Mouse (Mus musculus) brown adipose tissue, adult 24 weeks (tissue): Measurements from ENCODE around the gene Ttc16. TPM values are rescaled to one million over a fixed set of nuclear protein-coding genes. Genes with fewer than 3 reads are reported as not detected.

ENCODE experiments used
- H3K27ac ChIP-seq: fragments of 200-500 bp; replicated peaks from 2 replicates; pipeline ENCODE4 v1.5.1; 2012; ENCODE audit warnings: low read depth, mild to moderate bottlenecking, low read length
- H3K4me1 ChIP-seq: fragments of 200-500 bp; 2 replicates; pipeline ENCODE4 v1.6.1; 2012; ENCODE audit warnings: low read length, mixed read lengths; ENCODE audit not compliant: control insufficient read depth, insufficient read depth, insufficient read length
- H3K4me3 ChIP-seq: fragments of 200-500 bp; 2 replicates; pipeline ENCODE4 v1.5.1; 2012; ENCODE audit warnings: low read depth, mild to moderate bottlenecking, low read length, moderate library complexity; ENCODE audit not compliant: insufficient read depth
- polyA plus RNA-seq: library from polyadenylated mRNA; stranded (reverse); fragments of >200 nt; gene quantifications from 2 replicates; pipeline ENCODE4 v1.2.4, GENCODE M21; 2012; ENCODE audit not compliant: missing spikeins, insufficient read depth, insufficient read length

Ttc16 gene
- polyA plus RNA-seq, 1 experiment = not detected

GRCm38 (mm10) chr2:32795748-32796418, 20.4 kb upstream of the Ttc16 start:
- no peak overlapping the region for H3K4me3 ChIP-seq
- H3K4me1 ChIP-seq = no peaks in the 10 kb centered on the region
- H3K27ac ChIP-seq = no peak overlapping the region

- Histone ChIP-seq H3K27ac (no peak overlapping the region), H3K4me3 (no peak overlapping the region), H3K4me1 (no peaks in the 10 kb centered on the region)
Observed at GRCm38 (mm10) chr2:32791297-32791696, 15.9 kb upstream of the Ttc16 start.

GRCm38 (mm10) chr2:32788581-32788980, 13.1 kb upstream of the Ttc16 start:
- H3K27ac ChIP-seq = no peak overlapping the region
- H3K4me3 ChIP-seq = no peak overlapping the region
- no peaks in the 10 kb centered on the region for H3K4me1 ChIP-seq

GRCm38 (mm10) chr2:32787176-32787575, 11.7 kb upstream of the Ttc16 start:
- Histone ChIP-seq H3K27ac (no peak overlapping the region), H3K4me1 (no peaks in the 10 kb centered on the region), H3K4me3 (no peak overlapping the region)

- H3K4me3 ChIP-seq = peak within 1 kb of the TSS; percentile 24; the same call in 1 of the 2 replicates
- H3K4me1 ChIP-seq = no peaks in the 10 kb centered on the region
- no peak within 1 kb of the TSS for H3K27ac ChIP-seq
Observed at GRCm38 (mm10) chr2:32784048-32784681, 8.7 kb upstream of the Ttc16 start, which contains the start of gene Cfap157. Cfap157 (minus strand) TSS chr2:32784428.

GRCm38 (mm10) chr2:32781710-32782109, 6.3 kb upstream of the Ttc16 start:
- Histone ChIP-seq H3K4me1 (no peaks in the 10 kb centered on the region), H3K27ac (no peak overlapping the region), H3K4me3 (no peak overlapping the region)

GRCm38 (mm10) chr2:32779714-32780113, 4.3 kb upstream of the Ttc16 start:
- Histone ChIP-seq H3K27ac (no peak overlapping the region), H3K4me3 (no peak overlapping the region), H3K4me1 (no peaks in the 10 kb centered on the region)

GRCm38 (mm10) chr2:32779131-32779530, 3.7 kb upstream of the Ttc16 start:
- Histone ChIP-seq H3K4me1 (no peaks in the 10 kb centered on the region), H3K27ac (no peak overlapping the region), H3K4me3 (no peak overlapping the region)

- H3K27ac ChIP-seq = no peak overlapping the region
- H3K4me3 ChIP-seq = no peak overlapping the region
- no peaks in the 10 kb centered on the region for H3K4me1 ChIP-seq
Observed at GRCm38 (mm10) chr2:32778081-32778480, 2.6 kb upstream of the Ttc16 start.

- Histone ChIP-seq H3K27ac (no peak overlapping the region), H3K4me3 (peak overlapping the region; percentile 61)
Observed at GRCm38 (mm10) chr2:32776192-32776591, 759 bp upstream of the Ttc16 start.

GRCm38 (mm10) chr2:32772626-32773279, 2.7 kb downstream of the Ttc16 start:
- Histone ChIP-seq H3K4me3 (no peak overlapping the region), H3K27ac (no peak overlapping the region), H3K4me1 (no peaks in the 10 kb centered on the region)

More at GRCm38 (mm10) chr2:32776192-32776591, 759 bp upstream of the Ttc16 start:
- no peaks in the 10 kb centered on the region for H3K4me1 ChIP-seq

GRCm38 (mm10) chr2:32771886-32772285, 3.5 kb downstream of the Ttc16 start:
- H3K4me3 ChIP-seq = no peak overlapping the region
- H3K27ac ChIP-seq = no peak overlapping the region
- no peaks in the 10 kb centered on the region for H3K4me1 ChIP-seq

- no peak overlapping the region for H3K4me3 ChIP-seq
- H3K4me1 ChIP-seq = no peaks in the 10 kb centered on the region
- no peak overlapping the region for H3K27ac ChIP-seq
Observed at GRCm38 (mm10) chr2:32769327-32770085, 5.9 kb downstream of the Ttc16 start.

- H3K4me1 ChIP-seq = no peaks in the 10 kb centered on the region
- no peak overlapping the region for H3K27ac ChIP-seq
- H3K4me3 ChIP-seq = no peak overlapping the region
Observed at GRCm38 (mm10) chr2:32768661-32769285, 6.7 kb downstream of the Ttc16 start.

- no peak overlapping the region for H3K4me3 ChIP-seq
- no peaks in the 10 kb centered on the region for H3K4me1 ChIP-seq
- no peak overlapping the region for H3K27ac ChIP-seq
Observed at GRCm38 (mm10) chr2:32767241-32767640, 8.2 kb downstream of the Ttc16 start.
